ENCODE assay signal across 10 mouse cellular contexts in the genomic region with DNA sequence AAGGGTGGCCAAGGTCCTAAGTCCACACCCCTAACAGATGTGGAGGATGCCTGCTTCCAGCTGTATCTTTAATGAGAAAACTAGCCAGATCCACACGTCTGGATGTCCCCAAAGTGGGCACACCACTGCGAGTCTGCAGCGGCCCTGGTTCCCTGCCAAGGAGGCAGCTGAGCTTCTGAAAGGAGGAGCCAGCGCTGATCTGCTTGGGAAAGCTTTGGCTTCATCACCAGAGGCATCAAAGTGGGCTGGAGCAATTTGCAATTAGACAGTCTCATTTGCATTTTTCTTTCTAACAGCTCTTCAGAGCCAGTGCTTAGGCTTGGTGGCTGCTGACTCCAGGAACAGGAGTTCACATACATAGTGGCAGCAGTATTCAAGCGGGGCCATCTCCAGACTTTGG. TPM values are rescaled to one million over a fixed set of nuclear protein-coding genes. Genes with fewer than 3 reads are reported as not detected.
DNase-seq lines count a peak whose midpoint lies in the region; ATAC-seq and TF ChIP-seq lines count a peak whose summit lies in the region.
"Had no signal": no experiment of that assay in that cellular context is flagged by ENCODE, and none has a peak within 500 bp of the region (broad histone marks: within the 10 kb centered on the region; RNA-seq: fewer than 3 reads in every experiment).

No protein-coding gene starts in this region.

- H3K36me3 ChIP-seq in lung, embryonic 14.5 days (ENCODE audit: insufficient read depth), result no peaks in the 10 kb centered on the region
- no peaks in the 10 kb centered on the region for H3K36me3 ChIP-seq in heart, adult 2 months (ENCODE audit: control insufficient read depth, insufficient read depth, low read length)

- no peak for TF ChIP-seq CTCF in lung, embryonic 14.5 days (IDR thresholded peaks at IDR 0.05; ENCODE audit: low read depth)
- no peak for TF ChIP-seq CTCF in heart, adult 2 months (IDR thresholded peaks at IDR 0.05)

- no peaks in the 10 kb centered on the region for H3K4me1 ChIP-seq in lung, embryonic 14.5 days (ENCODE audit: insufficient read depth)
- H3K4me1 ChIP-seq in heart, adult 2 months (ENCODE audit: control insufficient read depth, insufficient read depth, low read length), result no peaks in the 10 kb centered on the region

- TF ChIP-seq POLR2A in heart, adult 2 months (IDR thresholded peaks at IDR 0.05; ENCODE audit: insufficient read depth, low read depth, low read length), result no peak

- no peak overlapping the region for H3K4me2 ChIP-seq in lung, embryonic 14.5 days

- no peak for ATAC-seq in lung, embryonic 14.5 days (ENCODE audit: insufficient read depth)

- no peaks in the 10 kb centered on the region for H3K79me2 ChIP-seq in heart, adult 2 months (replicated peaks; ENCODE audit: control insufficient read depth, insufficient read depth, low read length)

- no peak for TF ChIP-seq EP300 in heart, adult 2 months (IDR thresholded peaks at IDR 0.05; ENCODE audit: insufficient read depth, low read depth, low read length)

- H3K9ac ChIP-seq in lung, embryonic 14.5 days, result no peak overlapping the region
- H3K9ac ChIP-seq in heart, adult 2 months (ENCODE audit: low read depth, low read length), result no peak overlapping the region

- no peak overlapping the region for H3K27ac ChIP-seq in lung, embryonic 14.5 days (ENCODE audit: low read depth)
- no peak overlapping the region for H3K27ac ChIP-seq in heart, adult 2 months

- peak; percentile 15 for DNase-seq in adrenal gland, postnatal 14 days
- no peak for DNase-seq in adrenal gland, postnatal 25 days
- peak; percentile 40 for DNase-seq in lung, embryonic 14.5 days
- no peak for DNase-seq in lung, adult 18-20 months
- DNase-seq in left cerebral cortex, adult 18-20 months (ENCODE audit: low spot score in 2 of 2), result peak; percentile 60 to 62
- DNase-seq in right cerebral cortex, postnatal 36 days (ENCODE audit: low spot score in 2 of 2), result peak; percentile 34 to 62
- DNase-seq in kidney, adult 18-20 months, result no peak
- DNase-seq in heart, adult 2 months, result no peak
- DNase-seq: kidney, adult 2 months; lung, postnatal 14 days had no signal

- intact Hi-C loops in heart, adult 2 months (cut with DNase I), result no loop called here

- H3K27me3 ChIP-seq in lung, embryonic 14.5 days (ENCODE audit: insufficient read depth, low read length), result no peaks in the 10 kb centered on the region
- H3K27me3 ChIP-seq in heart, adult 2 months (ENCODE audit: control insufficient read depth, insufficient read depth, low read length), result no peaks in the 10 kb centered on the region

- 55% methylated on average over 5 of the region's 5 CpGs for WGBS in lung, embryonic 14.5 days
- WGBS in heart, adult 2 months, result 45% methylated on average over 5 of the region's 5 CpGs

- no peaks in the 10 kb centered on the region for H3K9me3 ChIP-seq in lung, embryonic 14.5 days (ENCODE audit: low read depth, low read length)

- no peak overlapping the region for H3K4me3 ChIP-seq in lung, embryonic 14.5 days (ENCODE audit: low read depth, low read length)
- no peak overlapping the region for H3K4me3 ChIP-seq in heart, adult 2 months

RNA-seq across cellular contexts. Expression of a gene that starts 37.3 kb away (rescaled TPM):
- 5.7 and 13.3 TPM in 2 replicates for total RNA-seq in adrenal gland, postnatal 14 days (2021)
- 4.1 and 6.8 TPM in 2 replicates for total RNA-seq in adrenal gland, postnatal 25 days (2021)
- polyA plus RNA-seq in lung, embryonic 14.5 days (2014; fragmentation: Nextera tagmentation; extraction: Ambion mirVana), result 0.09 and 0.18 TPM in 2 replicates
- 10 to 100 TPM; 79.9 to 84.9 TPM for total RNA-seq in left cerebral cortex, adult 18-20 months (2021)
- 1 to 10 TPM; 5.4 to 6.2 TPM for total RNA-seq in heart, adult 2 months (2021)
- 1.5 and 1.8 TPM in 2 replicates for polyA plus RNA-seq in heart, adult 2 months (2012; rRNA removed)

Comparison
In these comparisons a context has a peak if more than half of its experiments do, and no peak if none do; other contexts are left out.
1. DNase-seq: peak in adrenal gland, postnatal 14 days (single experiment), lung, embryonic 14.5 days (single experiment), left cerebral cortex, adult 18-20 months (2 of 2) and right cerebral cortex, postnatal 36 days (2 of 2); none in adrenal gland, postnatal 25 days (single experiment), lung, adult 18-20 months (0 of 2), kidney, adult 18-20 months (single experiment) and heart, adult 2 months (0 of 2).